Mouse (Mus musculus): ENCODE data around the gene Vmn1r114. TPM values are rescaled to one million over a fixed set of nuclear protein-coding genes. Genes with fewer than 3 reads are reported as not detected.
"Not testable (repeated sequence)": the region's sequence is repeated elsewhere in the genome, so short reads cannot be mapped to it uniquely, and the experiment has no call there.

Gene Vmn1r114
- polyA plus RNA-seq (2016; fragmentation: Nextera tagmentation; extraction: Ambion mirVana): not detected in 2 replicates

GRCm38 (mm10) chr7:20812086-20812485 lies at the start of gene Vmn1r114:
Gene Vmn1r114 (minus strand): TSS chr7:20812186.
- H3K4me3 ChIP-seq; H3K36me3 ChIP-seq; H3K4me1 ChIP-seq (replicated peaks); H3K27ac ChIP-seq (ENCODE audit: poor library complexity, severe bottlenecking); H3K9me3 ChIP-seq (replicated peaks); H3K27me3 ChIP-seq (replicated peaks); H3K4me2 ChIP-seq; H3K9ac ChIP-seq; ATAC-seq (ENCODE audit: insufficient number of reproducible peaks, low FRiP score): not testable (repeated sequence)
- no CpG with 5 or more reads among the region's 5 CpGs for WGBS

GRCm38 (mm10) chr7:20844885-20845284 lies 32.9 kb upstream of the Vmn1r114 start, which contains the start of gene Vmn1r115:
Gene Vmn1r115 (minus strand): TSS chr7:20844985.
- not testable (repeated sequence) for H3K4me2 ChIP-seq; H3K4me3 ChIP-seq; H3K27me3 ChIP-seq (replicated peaks); H3K9ac ChIP-seq; H3K4me1 ChIP-seq (replicated peaks); H3K36me3 ChIP-seq; H3K9me3 ChIP-seq (replicated peaks); ATAC-seq (ENCODE audit: insufficient number of reproducible peaks, low FRiP score); H3K27ac ChIP-seq (ENCODE audit: poor library complexity, severe bottlenecking)
- 88% methylated on average over 1 of the region's 3 CpGs for WGBS

DNA sequence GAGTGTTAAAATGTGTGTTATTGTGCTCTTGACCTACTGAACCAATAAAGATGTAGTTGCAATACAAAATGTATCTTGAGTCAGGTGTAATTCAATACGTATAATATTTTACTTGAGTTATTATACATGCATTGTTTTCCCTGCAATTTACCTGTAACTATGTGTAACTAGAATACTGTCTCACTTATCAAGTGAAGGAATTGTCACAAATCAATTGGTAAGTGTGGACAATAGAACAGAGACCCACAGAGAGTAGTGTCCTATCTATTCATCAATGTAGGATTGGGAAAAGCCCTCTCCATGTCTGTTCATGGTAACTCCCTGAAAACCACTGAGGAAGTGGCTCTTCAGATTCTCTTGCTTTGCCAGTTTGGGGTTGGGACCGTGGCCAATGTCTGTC lies 25.0 kb downstream of the Vmn1r114 start, which contains the start of gene Vmn1r113:
Gene Vmn1r113, plus strand, starts transcription at position 301 of the 400 bp plus-strand sequence.
- H3K36me3 ChIP-seq; H3K9ac ChIP-seq; H3K27me3 ChIP-seq (replicated peaks); H3K4me2 ChIP-seq; H3K4me1 ChIP-seq (replicated peaks); H3K4me3 ChIP-seq; H3K9me3 ChIP-seq (replicated peaks); H3K27ac ChIP-seq (ENCODE audit: poor library complexity, severe bottlenecking); ATAC-seq (ENCODE audit: insufficient number of reproducible peaks, low FRiP score): not testable (repeated sequence)
- 73% methylated on average over 2 of the region's 2 CpGs for WGBS

- H3K4me2 ChIP-seq; H3K9ac ChIP-seq; H3K36me3 ChIP-seq; H3K27ac ChIP-seq (ENCODE audit: poor library complexity, severe bottlenecking); H3K4me3 ChIP-seq; H3K4me1 ChIP-seq (replicated peaks); H3K9me3 ChIP-seq (replicated peaks); ATAC-seq (ENCODE audit: insufficient number of reproducible peaks, low FRiP score); H3K27me3 ChIP-seq (replicated peaks): not testable (repeated sequence)
- no CpG with 5 or more reads among the region's 3 CpGs for WGBS
These were observed 41.1 kb downstream of the Vmn1r114 start, which contains the start of gene Vmn1r112 for GRCm38 (mm10) chr7:20770885-20771284. Gene Vmn1r112 (plus strand): TSS chr7:20771185.

Other genes starting within 250 kb of the Vmn1r114 start
- gene Gm4141, start 235.9 kb downstream of the Vmn1r114 start, polyA plus RNA-seq (2016; fragmentation: Nextera tagmentation; extraction: Ambion mirVana): not detected in 2 replicates
- gene Gm4513, start 213.2 kb downstream of the Vmn1r114 start, polyA plus RNA-seq (2016; fragmentation: Nextera tagmentation; extraction: Ambion mirVana): not detected in 2 replicates
- not detected in 2 replicates for gene Vmn1r107, start 143.3 kb downstream of the Vmn1r114 start, polyA plus RNA-seq (2016; fragmentation: Nextera tagmentation; extraction: Ambion mirVana)
- gene Vmn1r111, start 109.0 kb downstream of the Vmn1r114 start, polyA plus RNA-seq (2016; fragmentation: Nextera tagmentation; extraction: Ambion mirVana): not detected in 2 replicates
- not detected in 2 replicates for gene Gm10668, start 81.6 kb downstream of the Vmn1r114 start, polyA plus RNA-seq (2016; fragmentation: Nextera tagmentation; extraction: Ambion mirVana)
- not detected in 2 replicates for gene Vmn1r112, start 41.0 kb downstream of the Vmn1r114 start, polyA plus RNA-seq (2016; fragmentation: Nextera tagmentation; extraction: Ambion mirVana)
- gene Vmn1r113, start 24.9 kb downstream of the Vmn1r114 start, polyA plus RNA-seq (2016; fragmentation: Nextera tagmentation; extraction: Ambion mirVana): not detected in 2 replicates
- gene Vmn1r115, start 32.8 kb upstream of the Vmn1r114 start, polyA plus RNA-seq (2016; fragmentation: Nextera tagmentation; extraction: Ambion mirVana): not detected in 2 replicates
- not detected in 2 replicates for gene Vmn1r116, start 60.1 kb upstream of the Vmn1r114 start, polyA plus RNA-seq (2016; fragmentation: Nextera tagmentation; extraction: Ambion mirVana)
- gene Vmn1r117, start 71.9 kb upstream of the Vmn1r114 start, polyA plus RNA-seq (2016; fragmentation: Nextera tagmentation; extraction: Ambion mirVana): not detected in 2 replicates
- gene Vmn1r118, start 100.2 kb upstream of the Vmn1r114 start, polyA plus RNA-seq (2016; fragmentation: Nextera tagmentation; extraction: Ambion mirVana): not detected in 2 replicates
- not detected in 2 replicates for gene Vmn1r119, start 200.3 kb upstream of the Vmn1r114 start, polyA plus RNA-seq (2016; fragmentation: Nextera tagmentation; extraction: Ambion mirVana)
- not detected in 2 replicates for gene Vmn1r120, start 241.6 kb upstream of the Vmn1r114 start, polyA plus RNA-seq (2016; fragmentation: Nextera tagmentation; extraction: Ambion mirVana)